Mouse (Mus musculus) megakaryocyte-erythroid progenitor cell, adult 5-6 weeks (primary cell): ENCODE measurements around the gene Dna2. TPM values are rescaled to one million over a fixed set of nuclear protein-coding genes. Genes with fewer than 3 reads are reported as not detected.

Source experiments
- ATAC-seq: replicated peaks from 2 replicates; pipeline ENCODE4 v1.8.0; 2016; ENCODE audit warnings: mild to moderate bottlenecking, inconsistent platforms; ENCODE audit not compliant: severe bottlenecking, poor library complexity, low FRiP score, low TSS enrichment
- total RNA-seq, 2 experiments: library from RNA; stranded (forward) in 1 of 2; stranded (reverse) in 1 of 2; fragments of 200-1000, 215-1000 nt in 1 of 2; fragments of >200 nt in 1 of 2; fragmentation: Nextera tagmentation in 1 of 2; gene quantifications; 2 replicates each; pipeline ENCODE4 v1.2.3; 2014 to 2017

The Dna2 gene
- total RNA-seq, 2 experiments from 2014 or later: 41.9 to 61.7 TPM

GRCm38 (mm10) chr10:62979667-62980038, 32.8 kb downstream of the Dna2 start:
- ATAC-seq: no peak

- peak; percentile 45 for ATAC-seq
Observed at GRCm38 (mm10) chr10:62980039-62980954, 33.5 kb downstream of the Dna2 start, which contains the start of gene Rufy2. Gene Rufy2 (plus strand): TSS chr10:62980223.

DNA sequence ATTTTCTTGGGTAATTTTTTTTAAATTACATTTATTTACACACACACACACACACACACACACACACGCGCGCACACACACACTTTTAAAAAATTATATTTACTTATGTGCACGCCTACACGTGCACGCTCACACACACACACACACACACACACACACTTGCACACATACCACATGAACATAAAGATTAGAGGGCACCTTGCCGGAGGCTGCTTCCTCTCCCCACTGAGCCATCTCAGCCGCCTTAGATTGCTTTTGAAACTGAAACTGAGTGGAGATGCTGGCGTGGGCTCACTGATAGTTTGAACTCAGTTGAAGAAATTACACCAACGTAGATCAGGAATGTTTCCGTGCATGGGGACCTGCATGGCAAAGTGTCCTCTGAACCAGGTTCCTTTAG, 37.2 kb downstream of the Dna2 start:
- ATAC-seq: no peak

GRCm38 (mm10) chr10:62984495-62984894, 37.7 kb downstream of the Dna2 start:
- ATAC-seq: no peak

- peak; percentile 58 for ATAC-seq
Observed at GRCm38 (mm10) chr10:62987341-62987740, 40.5 kb downstream of the Dna2 start.

- ATAC-seq: no peak
Observed at GRCm38 (mm10) chr10:62990636-62991035, 43.8 kb downstream of the Dna2 start.

GRCm38 (mm10) chr10:62993991-62994390, 47.2 kb downstream of the Dna2 start:
- ATAC-seq: no peak

- ATAC-seq: peak; percentile 93
Observed at GRCm38 (mm10) chr10:63000584-63000983, 53.8 kb downstream of the Dna2 start.

DNA sequence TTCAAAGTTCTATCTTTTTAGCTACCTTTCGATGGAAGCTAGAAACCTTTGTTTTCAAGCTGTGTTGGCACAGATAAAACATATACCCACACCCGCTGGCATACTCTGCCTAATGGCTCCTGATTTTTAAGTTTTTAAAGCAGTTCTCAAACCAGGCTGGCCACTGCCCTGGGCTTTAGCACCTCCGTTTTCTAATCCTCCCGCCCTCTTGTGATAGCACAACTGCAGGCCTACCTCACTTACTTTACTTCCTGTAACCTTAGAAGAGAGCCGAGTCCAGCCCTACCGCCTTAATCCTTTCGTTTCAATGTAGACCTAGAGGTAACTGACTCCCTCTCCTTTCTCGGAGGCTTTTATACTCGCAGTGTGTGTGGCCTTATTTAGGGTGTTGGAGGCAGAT, 56.4 kb downstream of the Dna2 start:
- ATAC-seq: no peak

DNA sequence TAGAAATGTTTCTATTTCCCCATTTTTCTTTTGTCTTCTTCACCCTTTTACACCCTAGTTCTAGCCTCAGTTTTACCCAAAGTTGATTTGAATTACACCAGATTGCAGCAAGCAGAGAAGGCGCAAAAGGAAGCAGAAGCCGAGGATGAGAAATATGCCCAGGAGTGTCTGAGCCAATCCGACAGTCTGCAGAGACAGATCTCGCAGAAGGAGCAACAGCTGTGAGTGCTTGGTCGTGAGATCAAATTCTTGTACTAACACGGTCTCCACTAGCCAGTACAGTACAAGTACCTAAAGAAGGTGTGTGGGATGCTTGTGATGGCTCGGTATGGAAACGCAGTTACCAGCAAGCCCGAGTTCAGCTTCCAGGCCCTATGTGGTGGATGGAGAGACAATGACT, 57.7 kb downstream of the Dna2 start:
- no peak for ATAC-seq

GRCm38 (mm10) chr10:63008193-63008592, 61.4 kb downstream of the Dna2 start:
- ATAC-seq: 0 out of 2 replicates have a peak, but pooled peaks have one; percentile 41

- peak; percentile 57 for ATAC-seq
Observed at GRCm38 (mm10) chr10:63010268-63010667, 63.4 kb downstream of the Dna2 start.

DNA sequence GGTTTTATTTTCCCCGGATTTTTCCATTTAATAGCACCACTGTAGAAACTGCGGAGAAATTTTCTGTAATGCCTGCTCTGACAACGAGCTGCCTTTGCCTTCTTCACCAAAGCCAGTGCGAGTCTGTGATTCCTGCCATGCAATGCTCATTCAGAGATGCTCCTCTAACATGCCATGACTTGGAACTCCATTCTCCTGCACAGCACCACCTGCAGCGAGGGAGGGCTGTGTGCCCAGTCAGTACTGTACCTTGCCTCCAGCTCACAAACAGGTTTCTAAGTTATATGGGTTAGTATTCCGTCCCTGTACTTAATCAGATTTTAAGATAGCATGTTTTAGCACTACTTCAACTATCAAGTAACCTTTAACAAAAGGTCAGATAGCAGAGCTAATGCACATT, 64.7 kb downstream of the Dna2 start:
- ATAC-seq: no peak

DNA sequence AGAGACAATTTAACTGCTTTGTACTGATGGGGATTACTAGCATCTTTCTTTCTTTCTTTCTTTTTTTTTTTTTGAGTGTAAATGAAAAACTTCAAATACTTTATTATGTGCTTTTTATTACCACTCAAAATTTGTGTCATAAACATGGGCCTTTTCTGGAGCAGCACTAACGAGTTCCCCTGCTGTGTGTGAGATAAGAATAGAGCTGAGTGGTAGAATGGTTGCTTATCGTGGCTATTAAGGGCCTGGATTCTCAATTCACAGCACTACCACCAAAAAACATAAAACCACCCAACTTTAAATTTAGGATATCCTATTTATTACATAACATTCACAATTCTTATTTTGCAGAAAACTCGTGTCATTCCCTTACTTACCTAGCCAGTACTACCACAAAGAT, 66.7 kb downstream of the Dna2 start:
- ATAC-seq: peak; percentile 83

DNA sequence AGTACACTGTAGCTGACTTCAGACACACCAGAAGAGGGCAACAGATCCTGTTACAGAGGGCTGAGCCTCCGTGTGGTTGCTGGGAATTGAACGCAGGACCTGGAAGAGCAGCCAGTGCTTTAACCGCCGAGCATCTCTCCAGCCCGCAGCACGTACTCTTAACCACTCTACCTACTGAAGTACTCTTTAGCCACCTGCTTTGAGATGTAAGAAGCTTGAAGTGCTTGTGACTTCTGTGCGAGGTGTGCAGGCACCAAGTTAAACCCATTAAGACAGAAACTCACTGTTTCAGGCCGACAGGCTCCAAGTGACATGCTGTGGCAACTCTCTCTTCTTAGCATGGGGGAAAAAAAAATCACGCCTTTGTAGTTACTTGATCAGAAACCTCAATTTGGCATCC, 67.3 kb downstream of the Dna2 start:
- ATAC-seq: no peak

DNA sequence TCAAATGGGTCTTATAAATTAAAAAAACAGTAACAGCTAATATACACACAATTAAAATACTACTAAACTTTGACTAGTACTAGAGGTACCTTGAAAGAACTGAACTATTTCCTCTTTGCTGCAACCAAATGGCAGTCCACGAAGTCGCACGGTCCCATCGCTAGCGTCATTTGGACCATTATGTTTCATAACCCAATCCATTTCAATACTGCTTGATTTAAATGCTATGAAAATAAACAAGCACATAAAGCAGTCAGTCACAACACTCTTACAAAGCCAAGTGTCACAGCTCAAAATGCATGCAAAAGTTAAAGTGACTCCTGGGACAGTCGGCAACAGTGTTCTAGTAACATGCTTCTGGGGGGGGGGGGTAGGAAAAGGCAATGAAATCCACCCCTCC, 72.5 kb downstream of the Dna2 start:
- no peak for ATAC-seq

DNA sequence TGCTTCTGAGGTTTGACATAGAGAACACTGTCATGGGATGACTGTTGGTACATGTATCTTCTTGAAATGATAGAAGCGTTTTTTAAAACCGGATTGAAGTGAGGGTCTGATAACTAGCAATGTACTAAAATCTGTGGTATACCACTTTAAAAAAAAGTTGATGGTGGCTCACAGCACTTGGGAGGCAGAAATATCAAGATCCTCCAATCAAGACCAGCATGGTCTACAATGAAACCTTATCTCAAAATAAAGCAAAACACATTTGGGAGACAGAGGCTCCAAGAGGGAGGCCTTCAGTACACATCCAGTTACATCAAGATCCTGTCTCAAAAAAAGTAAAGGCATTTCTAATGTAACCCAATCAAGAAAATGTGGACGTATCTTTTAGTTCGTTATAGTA, 74.9 kb downstream of the Dna2 start:
- ATAC-seq: peak; percentile 43

- ATAC-seq: no peak
Observed at GRCm38 (mm10) chr10:63022541-63023120, 75.8 kb downstream of the Dna2 start.

DNA sequence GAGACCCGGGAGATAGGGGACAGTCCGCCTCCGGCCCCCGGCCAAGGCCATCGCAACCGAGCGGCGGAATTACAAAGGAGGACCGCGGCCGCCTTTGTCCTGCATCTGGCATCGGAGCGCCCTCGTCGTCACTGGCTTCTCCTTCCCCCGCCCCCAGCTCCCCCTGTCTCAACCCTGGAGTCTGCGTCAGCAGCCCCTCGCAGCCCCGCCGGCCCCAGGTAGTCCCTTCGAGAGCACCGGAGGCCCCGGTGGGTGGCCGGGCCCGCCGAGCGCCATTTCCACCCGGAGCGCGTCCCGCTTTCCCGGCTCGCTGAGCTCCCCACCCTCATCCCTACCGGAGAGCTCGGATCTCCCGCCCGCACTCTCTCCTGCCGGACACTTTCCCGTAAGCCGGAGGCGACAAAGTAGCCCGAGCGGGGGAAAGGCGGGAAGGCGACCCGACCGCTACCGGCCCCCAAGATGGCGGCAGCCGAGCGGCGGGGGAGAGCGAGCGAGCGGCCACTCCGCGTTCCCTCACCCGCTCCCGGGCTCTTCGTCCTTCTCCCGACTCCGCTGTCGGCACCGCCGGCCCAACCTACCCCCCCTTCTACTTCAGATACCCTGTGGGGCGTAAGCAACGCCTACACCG, 76.4 kb downstream of the Dna2 start:
- ATAC-seq: no peak
